In the genomic region with DNA sequence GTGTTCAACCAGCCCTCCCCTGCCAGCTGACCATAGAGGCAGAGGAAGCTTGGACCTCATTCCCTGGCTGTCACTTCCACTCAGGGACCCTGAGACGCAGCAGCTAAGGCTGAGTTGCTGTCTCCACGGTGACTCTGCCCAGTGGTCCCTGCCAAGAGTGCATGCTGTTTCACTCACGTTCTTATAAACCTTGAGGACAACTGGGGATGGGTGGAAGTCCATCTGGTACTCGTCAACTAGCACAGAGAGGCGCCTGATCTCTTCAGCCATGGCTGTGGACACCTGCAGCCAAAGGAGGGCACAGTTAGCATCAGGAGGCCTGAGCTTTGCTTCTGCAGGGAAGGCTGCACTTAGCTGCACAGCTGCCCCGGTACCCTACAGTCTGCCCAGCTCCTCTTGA, we compare ENCODE assay signal across 18 mouse cellular contexts.
"Had no signal": no experiment of that assay in that cellular context is flagged by ENCODE, and none has a peak within 500 bp of the region (broad histone marks: within the 10 kb centered on the region; RNA-seq: fewer than 3 reads in every experiment).

No protein-coding gene starts in this region.

- H3K4me1 ChIP-seq: lung, embryonic 15.5 days; midbrain, embryonic 12.5 days; neural tube, embryonic 13.5 days; neural tube, embryonic 15.5 days; stomach, embryonic 15.5 days had no signal

- H3K9me3 ChIP-seq: lung, embryonic 15.5 days; midbrain, embryonic 10.5 days; midbrain, embryonic 12.5 days; neural tube, embryonic 13.5 days; neural tube, embryonic 15.5 days; stomach, embryonic 15.5 days had no signal

- DNase-seq: lung, adult 18-20 months; lung, postnatal 14 days; lung, postnatal 36 days; midbrain, embryonic 14.5 days; right cerebral cortex, postnatal 14 days; thymus, adult 2 months; thymus, postnatal 25 days; thymus, postnatal 4 days had no signal

- H3K9ac ChIP-seq: lung, embryonic 15.5 days; midbrain, embryonic 12.5 days; neural tube, embryonic 13.5 days; neural tube, embryonic 15.5 days; stomach, embryonic 15.5 days had no signal

- H3K27me3 ChIP-seq: lung, embryonic 15.5 days; midbrain, embryonic 12.5 days; neural tube, embryonic 13.5 days; neural tube, embryonic 15.5 days; stomach, embryonic 15.5 days had no signal

- ATAC-seq: lung, postnatal 0 days; midbrain, embryonic 16.5 days had no signal

- H3K4me3 ChIP-seq: lung, embryonic 15.5 days; midbrain, embryonic 10.5 days; midbrain, embryonic 12.5 days; myocyte; neural tube, embryonic 13.5 days; neural tube, embryonic 15.5 days; stomach, embryonic 15.5 days had no signal

- H3K27ac ChIP-seq: lung, embryonic 15.5 days; midbrain, embryonic 10.5 days; midbrain, embryonic 12.5 days; neural tube, embryonic 13.5 days; neural tube, embryonic 15.5 days; stomach, embryonic 15.5 days; stomach, postnatal 0 days had no signal

- H3K4me2 ChIP-seq: lung, embryonic 15.5 days; midbrain, embryonic 12.5 days; neural tube, embryonic 13.5 days; neural tube, embryonic 15.5 days; stomach, embryonic 15.5 days had no signal
